Mouse (Mus musculus): ENCODE data around the gene Gm45753.
A peak's percentile ranks its signal among the peaks of the same experiment; 100 is the strongest.
"Not testable (repeated sequence)": the region's sequence is repeated elsewhere in the genome, so short reads cannot be mapped to it uniquely, and the experiment has no call there.

The Gm45753 gene

DNA sequence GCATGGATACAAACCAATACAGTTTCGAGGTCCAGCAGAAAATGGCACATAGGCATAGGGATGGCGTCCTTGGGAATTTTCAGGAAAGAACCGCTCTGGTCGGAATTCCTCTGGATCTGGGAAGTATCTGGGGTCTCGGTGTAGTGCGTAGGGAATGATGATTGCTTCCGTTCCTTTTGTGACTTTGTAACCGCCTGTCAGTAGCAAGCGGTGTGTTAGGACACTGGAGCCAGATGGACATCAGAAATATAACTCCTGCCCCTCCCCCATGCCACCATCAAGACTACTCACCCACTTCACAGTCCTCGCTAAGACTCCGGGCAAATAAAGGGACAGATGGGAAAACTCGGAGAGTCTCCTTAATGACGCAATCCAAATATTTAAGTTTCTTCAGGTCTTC lies at the start of gene Gm45753:
Gm45753 (minus strand) TSS at position 101 of the 400 bp plus-strand sequence.
- no peak for DNase-seq

GRCm38 (mm10) chr8:45355809-45356208 lies 47.5 kb upstream of the Gm45753 start:
- no peak for DNase-seq

GRCm38 (mm10) chr8:45345031-45345430 lies 36.8 kb upstream of the Gm45753 start:
- peak; percentile 32 for DNase-seq

GRCm38 (mm10) chr8:45344298-45344697 lies 36.0 kb upstream of the Gm45753 start:
- DNase-seq = no peak

DNA sequence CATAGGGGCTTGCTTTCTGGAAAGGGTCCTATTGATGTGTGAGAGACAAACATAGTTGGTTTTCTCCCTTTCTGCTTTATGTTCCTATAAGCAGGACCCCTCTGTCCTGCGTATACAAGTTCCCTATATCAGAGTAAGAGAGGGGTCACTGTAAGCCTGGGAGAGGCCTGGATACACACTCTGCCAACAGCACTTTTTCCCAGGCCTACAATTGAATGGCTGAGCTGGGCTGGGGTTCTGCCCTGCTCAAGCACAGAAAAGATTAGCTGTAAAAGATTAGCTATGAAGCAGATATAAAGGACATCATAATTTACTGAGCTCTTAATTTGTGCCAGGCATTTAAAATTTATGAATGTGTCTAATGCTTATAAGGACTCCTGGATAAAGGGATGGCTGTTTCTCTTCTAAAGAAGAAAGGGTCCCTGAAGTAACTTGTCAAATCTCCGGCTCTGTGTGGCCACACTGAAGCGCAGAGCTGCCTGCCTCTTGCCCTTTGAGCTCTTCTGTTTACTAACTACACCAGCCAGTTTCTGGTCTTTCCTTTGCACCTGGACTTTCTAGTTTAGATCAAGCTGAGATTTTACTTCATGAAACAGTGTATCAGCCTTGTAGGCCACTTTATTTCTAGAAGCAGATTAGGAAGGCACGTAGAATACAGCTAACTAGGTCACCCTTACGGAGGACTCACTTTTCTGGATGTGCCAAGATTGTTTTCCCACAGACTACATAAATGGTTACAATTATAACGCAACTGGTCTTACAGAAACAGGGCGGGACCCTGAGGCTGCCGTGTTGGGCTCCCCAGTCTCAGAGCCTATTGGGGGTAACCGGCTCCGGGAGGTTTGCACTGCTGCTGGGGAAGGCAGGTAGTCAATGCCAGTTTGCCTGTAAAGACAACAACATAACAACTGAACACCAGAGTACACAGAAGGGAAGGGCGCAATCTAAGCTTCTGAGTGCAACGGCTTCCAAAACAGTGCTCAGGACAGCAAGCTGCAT lies 33.7 kb upstream of the Gm45753 start:
- no peak for DNase-seq

DNA sequence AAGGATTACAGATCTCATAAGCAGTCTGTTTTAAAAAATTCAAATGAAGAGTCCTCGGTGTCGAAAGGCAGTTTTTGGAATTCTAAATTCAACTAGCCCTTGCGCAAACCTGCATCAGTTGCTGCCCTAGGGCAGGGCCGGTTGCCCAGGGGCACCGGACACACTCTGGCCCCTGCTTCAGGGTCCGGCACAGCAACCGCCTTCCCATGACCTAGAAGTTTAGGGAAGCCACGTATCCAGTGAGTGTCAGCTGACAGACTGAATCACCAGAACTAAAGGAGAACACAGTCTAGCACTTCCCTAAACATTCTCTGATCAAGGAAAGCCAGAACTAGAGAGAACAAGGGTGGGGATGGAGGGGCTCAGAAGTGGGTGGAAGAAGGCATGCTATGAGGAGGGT lies 25.2 kb upstream of the Gm45753 start:
- no peak for DNase-seq

DNA sequence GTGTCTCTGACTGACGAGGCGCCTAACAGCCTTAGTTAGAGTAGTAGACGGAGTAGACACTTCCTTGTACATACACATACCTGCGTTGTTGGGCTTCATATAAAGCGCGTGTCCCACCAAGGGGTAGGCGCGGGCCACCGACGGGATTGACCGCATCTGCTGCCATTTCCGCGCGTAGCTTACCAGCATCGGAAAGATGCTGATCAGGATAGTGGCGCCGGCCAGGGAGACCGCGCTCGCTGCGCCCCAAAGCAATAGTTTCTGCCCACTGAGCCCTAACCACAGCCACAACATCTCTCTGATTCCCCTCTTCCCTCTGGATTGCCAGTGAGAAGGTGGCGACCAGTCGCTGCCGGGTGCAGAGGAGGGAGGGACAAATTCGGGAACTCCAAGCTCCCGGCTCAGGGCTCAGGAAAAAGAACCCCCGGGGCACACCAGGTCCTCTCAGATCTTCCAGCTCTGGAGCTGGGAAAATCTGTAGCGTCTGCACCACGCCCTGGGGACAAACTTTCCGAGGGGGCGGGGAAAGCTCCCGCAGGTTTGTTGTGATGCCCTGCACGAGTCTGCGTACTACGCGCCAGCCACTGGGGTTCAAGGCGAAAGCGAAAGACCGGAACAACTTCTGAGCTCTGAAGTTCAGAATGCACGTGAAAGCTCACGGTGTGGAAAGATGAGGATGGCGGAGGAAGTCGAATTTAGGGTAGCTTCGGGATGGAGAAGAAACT lies 24.6 kb upstream of the Gm45753 start, which contains the start of gene Cyp4v3:
Cyp4v3 (minus strand) TSS at position 532 of the 725 bp plus-strand sequence.
- no peak for DNase-seq

GRCm38 (mm10) chr8:45330856-45331255 lies 22.6 kb upstream of the Gm45753 start:
- no peak for DNase-seq

- DNase-seq = no peak
Observed at GRCm38 (mm10) chr8:45329206-45329980, 21.1 kb upstream of the Gm45753 start.

GRCm38 (mm10) chr8:45327076-45327475 lies 18.8 kb upstream of the Gm45753 start:
- DNase-seq = not testable (repeated sequence)

GRCm38 (mm10) chr8:45324151-45324550 lies 15.9 kb upstream of the Gm45753 start:
- DNase-seq = no peak

DNA sequence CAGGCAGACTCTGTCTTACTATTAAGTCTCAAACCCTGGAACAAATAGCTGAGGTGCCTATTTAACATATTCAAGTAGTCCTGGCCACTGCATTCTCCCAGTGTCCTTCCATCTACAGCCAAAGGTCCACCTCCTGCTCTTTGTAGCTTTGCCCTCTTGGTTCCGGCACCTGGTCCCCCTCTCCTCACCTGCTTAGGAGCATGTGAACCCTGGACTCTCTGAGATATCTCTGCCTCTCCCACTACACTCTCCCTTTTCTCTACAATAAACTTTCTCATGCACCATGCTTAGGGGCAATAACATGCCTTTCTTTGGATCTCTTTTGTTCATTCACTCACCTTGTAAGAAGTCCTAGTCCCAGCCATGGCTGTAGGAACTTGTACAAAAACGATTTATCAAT lies 13.1 kb upstream of the Gm45753 start:
- DNase-seq = no peak

- no peak for DNase-seq
Observed at GRCm38 (mm10) chr8:45320930-45321329, 12.7 kb upstream of the Gm45753 start.

DNA sequence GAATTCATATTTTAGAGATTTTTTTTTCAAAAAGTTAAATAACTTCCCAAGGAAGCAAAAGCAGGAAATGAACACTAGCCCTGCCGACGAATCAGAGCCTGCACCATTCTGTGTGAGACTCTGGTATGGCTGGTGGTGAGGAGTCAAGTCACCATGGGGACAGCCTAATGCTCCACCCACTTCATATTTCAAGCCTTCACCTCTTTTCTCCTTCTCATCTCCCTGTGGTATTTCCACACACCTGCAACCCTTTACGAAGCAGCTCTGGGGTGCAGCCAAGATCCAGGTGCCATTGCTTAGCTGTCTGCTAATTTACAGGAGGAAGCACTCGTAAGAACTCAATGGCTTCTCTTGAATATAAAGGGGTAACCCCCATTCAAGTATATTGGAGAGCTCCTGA lies 2.7 kb upstream of the Gm45753 start:
- DNase-seq = no peak

GRCm38 (mm10) chr8:45305479-45305878 lies 2.8 kb downstream of the Gm45753 start:
- no peak for DNase-seq

DNA sequence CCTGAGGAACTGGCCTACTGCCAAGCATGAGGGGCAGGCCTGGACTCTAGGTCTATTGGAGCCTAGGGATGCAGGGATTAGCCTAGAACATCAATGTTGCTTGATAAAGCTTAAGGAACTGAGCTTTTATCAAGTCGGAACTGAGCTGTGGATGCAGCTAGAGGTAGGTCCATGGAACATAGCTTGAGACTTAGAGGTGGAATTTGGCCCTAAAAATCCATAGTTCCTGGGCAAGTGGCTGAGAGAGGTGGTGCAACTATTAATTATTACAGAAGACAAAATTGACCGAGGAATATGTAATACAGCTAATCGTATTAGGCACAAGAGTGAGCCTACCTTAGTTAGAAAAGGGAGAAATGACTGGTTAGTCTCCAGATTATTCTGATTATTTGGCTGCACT lies 3.9 kb downstream of the Gm45753 start:
- no peak for DNase-seq

DNA sequence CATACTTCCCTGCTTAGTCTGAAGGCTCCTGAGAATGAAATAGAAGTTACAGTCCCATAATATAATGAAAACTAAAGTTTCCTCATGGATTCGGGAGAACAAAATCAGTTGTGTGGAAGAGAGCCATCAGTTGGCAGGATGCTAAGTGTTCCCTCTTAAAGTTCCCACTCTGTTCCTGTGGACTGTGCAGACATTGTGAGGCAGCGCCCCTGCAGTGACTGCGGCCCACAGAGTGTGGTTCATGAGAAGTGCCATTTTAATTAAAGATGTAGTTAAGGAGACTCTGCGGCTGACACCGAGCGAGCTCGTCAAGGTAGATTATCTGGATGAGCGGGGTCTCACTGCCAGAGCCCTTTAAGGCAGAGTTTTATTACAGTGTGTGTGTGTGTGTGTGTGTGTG lies 5.9 kb downstream of the Gm45753 start:
- DNase-seq = no peak

- no peak for DNase-seq
Observed at GRCm38 (mm10) chr8:45295276-45295675, 13.0 kb downstream of the Gm45753 start.

- DNase-seq = no peak
Observed at GRCm38 (mm10) chr8:45294687-45295086, 13.6 kb downstream of the Gm45753 start, which contains the start of gene Klkb1. Klkb1 (minus strand) TSS chr8:45294859.

DNA sequence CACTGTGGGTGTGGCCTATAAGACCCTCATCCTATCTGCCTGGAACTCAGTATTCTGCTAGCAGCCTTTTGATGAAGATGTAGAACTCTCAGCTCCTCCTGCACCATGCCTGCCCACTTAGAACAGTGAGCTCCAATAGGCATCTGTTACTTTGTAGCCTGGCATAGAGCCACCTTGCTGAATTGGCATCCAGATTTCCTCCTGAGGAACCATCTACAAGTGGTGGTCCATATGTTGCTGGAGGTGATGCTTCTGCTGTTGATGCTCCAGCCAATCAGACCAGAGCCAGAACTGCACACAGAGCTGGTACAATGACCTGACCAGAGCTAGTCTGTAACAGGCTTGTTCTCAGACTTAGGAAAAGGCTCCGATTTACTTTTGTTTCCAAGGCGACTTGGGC lies 16.5 kb downstream of the Gm45753 start:
- peak; percentile 6 for DNase-seq

DNA sequence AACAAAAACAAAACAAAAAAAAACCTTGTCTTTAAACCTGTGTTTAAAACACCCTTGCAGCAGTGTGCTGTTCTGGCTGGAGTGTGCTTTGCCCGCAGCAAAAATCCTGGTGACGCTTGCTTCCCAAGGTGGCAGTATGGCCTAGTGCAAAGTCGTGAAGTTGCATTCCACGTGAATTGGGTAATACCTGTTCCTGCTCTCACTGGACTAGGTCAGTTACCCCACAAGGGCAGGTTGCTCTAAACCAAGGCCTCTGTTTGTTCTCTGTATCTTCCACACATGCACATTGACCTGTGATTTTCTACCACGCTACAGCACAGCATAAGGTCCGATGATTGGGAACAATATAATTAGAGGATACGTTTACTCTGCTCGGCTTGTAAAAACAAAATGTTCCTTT lies 26.6 kb downstream of the Gm45753 start:
- no peak for DNase-seq

GRCm38 (mm10) chr8:45277453-45277852 lies 30.8 kb downstream of the Gm45753 start:
- DNase-seq = no peak

- DNase-seq = no peak
Observed at GRCm38 (mm10) chr8:45274317-45274716, 33.9 kb downstream of the Gm45753 start.
